Mouse (Mus musculus) cerebellum, adult 2 months (tissue): ENCODE results near the gene Tpk1.

ENCODE experiments used
- CTCF ChIP-seq: fragments of 200-500 bp; IDR thresholded peaks from 2 replicates; pipeline ENCODE4 v1.5.1; 2011; ENCODE audit warnings: low read depth, mild to moderate bottlenecking, control low read depth, low read length, moderate library complexity, borderline replicate concordance; ENCODE audit not compliant: insufficient read depth
- POLR2A ChIP-seq: fragments of 200-500 bp; IDR thresholded peaks from 2 replicates; pipeline ENCODE4 v1.6.1; 2011; ENCODE audit warnings: low read length, control low read depth, borderline replicate concordance; ENCODE audit not compliant: insufficient read depth

DNA sequence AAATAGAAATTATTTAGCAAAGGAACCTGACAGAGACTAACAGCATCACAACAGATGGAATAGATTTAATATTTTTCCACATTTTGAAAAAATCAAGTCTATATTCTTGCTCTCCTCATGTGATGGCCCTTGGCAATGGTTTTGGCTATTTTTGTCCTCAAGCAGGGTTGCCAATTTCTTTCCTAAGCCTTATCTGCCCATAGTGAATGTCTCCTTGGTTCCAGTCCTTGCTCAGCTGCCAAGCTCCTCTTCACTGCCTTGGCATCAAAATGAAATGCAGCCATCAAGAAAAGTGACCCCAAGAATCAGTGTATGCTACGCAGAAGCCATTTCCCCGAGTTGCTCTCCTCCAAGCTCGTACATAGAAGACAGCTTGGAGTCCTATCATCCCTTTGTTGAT, 263.0 kb downstream of the Tpk1 start:
- TF ChIP-seq CTCF (no peak), POLR2A (no peak)
